Mouse (Mus musculus): ENCODE results near the gene Smad9. TPM values are rescaled to one million over a fixed set of nuclear protein-coding genes. Genes with fewer than 3 reads are reported as not detected.

Gene Smad9
- polyA plus RNA-seq (2016; fragmentation: Nextera tagmentation; extraction: Ambion mirVana), result 0.23 and 0.26 TPM in 2 replicates

- Histone ChIP-seq H3K36me3 (peaks cover 12% of the 10 kb centered on the region), H3K27ac (peak within 1 kb of the TSS; percentile 78), H3K9me3 (replicated peaks) (no peaks in the 10 kb centered on the region), H3K27me3 (ENCODE audit: low read depth, poor library complexity, severe bottlenecking) (peaks cover 31% of the 10 kb centered on the region), H3K4me1 (peaks cover 21% of the 10 kb centered on the region), H3K4me3 (peak within 1 kb of the TSS; percentile 78)
- DNase-seq (ENCODE audit: low spot score), result peak; percentile 64
- WGBS, result under 1% methylated on average over 66 of the region's 66 CpGs
Observed at GRCm38 (mm10) chr3:54755145-54756041, at the start of gene Smad9. TSS of gene Smad9 (plus strand) at chr3:54755582.

DNA sequence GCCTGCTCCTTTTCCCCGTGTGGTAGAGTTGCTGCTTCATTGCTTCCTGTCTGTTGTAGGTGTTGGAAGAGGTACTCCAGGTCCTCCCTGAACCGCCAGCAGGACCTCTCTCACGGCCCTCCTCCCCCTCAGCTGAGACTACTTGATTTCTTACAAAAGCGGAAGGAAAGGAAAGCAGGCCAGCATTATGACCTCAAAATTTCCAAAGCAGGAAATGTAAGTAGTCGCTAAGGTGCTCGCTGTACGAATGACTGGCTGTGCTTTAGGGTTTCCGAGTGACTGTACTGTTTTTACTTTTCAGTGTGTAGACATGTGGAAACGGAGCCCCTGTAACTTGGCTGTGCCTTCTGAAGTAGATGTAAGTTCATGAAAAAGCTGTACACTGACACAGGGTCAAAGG lies 46.4 kb upstream of the Smad9 start:
- WGBS, result 83% methylated on average over 9 of the region's 9 CpGs
- peaks cover 98% of the 10 kb centered on the region for H3K36me3 ChIP-seq
- no peak for DNase-seq (ENCODE audit: low spot score)
- no peak overlapping the region for H3K27ac ChIP-seq
- H3K9me3 ChIP-seq (replicated peaks), result no peaks in the 10 kb centered on the region
- no peaks in the 10 kb centered on the region for H3K27me3 ChIP-seq (ENCODE audit: low read depth, poor library complexity, severe bottlenecking)
- no peak overlapping the region for H3K4me3 ChIP-seq
- no peaks in the 10 kb centered on the region; the same call in 1 of the 2 replicates for H3K4me1 ChIP-seq

DNA sequence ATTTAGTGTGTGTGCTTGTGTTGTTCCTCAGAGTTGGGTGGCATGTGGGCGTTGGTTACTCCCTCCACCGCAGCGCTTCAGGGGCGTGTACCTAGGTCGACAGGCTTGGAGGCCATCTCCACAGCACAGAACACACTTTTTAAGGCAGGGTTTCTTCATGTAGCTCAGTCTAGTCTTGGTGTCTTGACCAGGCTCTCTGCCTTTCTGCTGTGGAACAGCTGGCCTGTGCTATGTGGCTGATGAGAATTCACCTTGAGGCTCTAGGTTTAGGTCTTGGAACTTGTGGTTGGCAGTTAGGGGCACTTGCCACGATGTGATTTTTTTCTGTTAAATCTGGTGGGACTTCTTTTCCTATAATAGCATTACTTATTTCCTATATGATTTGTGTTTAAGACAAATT lies 41.1 kb upstream of the Smad9 start, which contains the start of gene Gm21958:
Gene Gm21958, minus strand, starts transcription at position 101 of the 400 bp plus-strand sequence.
- 94% methylated on average over 6 of the region's 6 CpGs for WGBS
- Histone ChIP-seq H3K9me3 (replicated peaks) (no peaks in the 10 kb centered on the region), H3K4me1 (no peaks in the 10 kb centered on the region), H3K4me3 (no peak within 1 kb of the TSS), H3K27me3 (ENCODE audit: low read depth, poor library complexity, severe bottlenecking) (no peaks in the 10 kb centered on the region), H3K36me3 (peaks cover 100% of the 10 kb centered on the region), H3K27ac (no peak within 1 kb of the TSS)
- no peak for DNase-seq (ENCODE audit: low spot score)

- Histone ChIP-seq H3K9me3 (replicated peaks) (no peaks in the 10 kb centered on the region), H3K36me3 (peaks cover 95% of the 10 kb centered on the region), H3K27me3 (ENCODE audit: low read depth, poor library complexity, severe bottlenecking) (no peaks in the 10 kb centered on the region), H3K4me1 (no peaks in the 10 kb centered on the region), H3K27ac (no peak overlapping the region), H3K4me3 (no peak overlapping the region)
- no peak for DNase-seq (ENCODE audit: low spot score)
- 96% methylated on average over 6 of the region's 6 CpGs for WGBS
Observed at GRCm38 (mm10) chr3:54715461-54715860, 39.9 kb upstream of the Smad9 start.

DNA sequence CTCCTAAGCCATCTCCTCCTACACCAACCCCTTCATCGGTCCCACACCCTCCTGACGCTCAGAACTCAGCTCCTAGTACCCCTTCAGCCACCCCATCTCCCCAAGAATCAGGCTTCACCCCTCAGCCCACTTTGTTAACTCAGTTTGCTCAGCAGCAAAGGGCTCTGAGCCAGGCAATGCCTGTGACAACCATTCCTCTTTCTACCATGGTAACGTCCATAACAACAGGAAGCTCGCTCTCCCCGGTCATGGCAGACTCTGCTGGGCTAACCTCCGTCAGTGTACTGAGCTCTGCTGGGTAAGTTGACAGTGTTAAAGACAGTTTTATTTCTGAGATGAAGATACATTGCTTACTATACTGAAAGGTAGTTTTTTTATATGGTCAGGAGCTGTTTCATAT lies 38.0 kb upstream of the Smad9 start:
- Histone ChIP-seq H3K27me3 (ENCODE audit: low read depth, poor library complexity, severe bottlenecking) (no peaks in the 10 kb centered on the region), H3K4me3 (no peak overlapping the region), H3K36me3 (peaks cover 95% of the 10 kb centered on the region), H3K9me3 (replicated peaks) (no peaks in the 10 kb centered on the region), H3K4me1 (no peaks in the 10 kb centered on the region), H3K27ac (no peak overlapping the region)
- WGBS, result 86% methylated on average over 6 of the region's 6 CpGs
- no peak for DNase-seq (ENCODE audit: low spot score)

- H3K27me3 ChIP-seq (ENCODE audit: low read depth, poor library complexity, severe bottlenecking), result no peaks in the 10 kb centered on the region
- H3K9me3 ChIP-seq (replicated peaks), result no peaks in the 10 kb centered on the region
- WGBS, result 81% methylated on average over 3 of the region's 3 CpGs
- H3K27ac ChIP-seq, result no peak overlapping the region
- H3K4me3 ChIP-seq, result no peak overlapping the region
- H3K36me3 ChIP-seq, result peaks cover 95% of the 10 kb centered on the region
- DNase-seq (ENCODE audit: low spot score), result no peak
- H3K4me1 ChIP-seq, result no peaks in the 10 kb centered on the region
Observed at GRCm38 (mm10) chr3:54718947-54719346, 36.4 kb upstream of the Smad9 start.

DNA sequence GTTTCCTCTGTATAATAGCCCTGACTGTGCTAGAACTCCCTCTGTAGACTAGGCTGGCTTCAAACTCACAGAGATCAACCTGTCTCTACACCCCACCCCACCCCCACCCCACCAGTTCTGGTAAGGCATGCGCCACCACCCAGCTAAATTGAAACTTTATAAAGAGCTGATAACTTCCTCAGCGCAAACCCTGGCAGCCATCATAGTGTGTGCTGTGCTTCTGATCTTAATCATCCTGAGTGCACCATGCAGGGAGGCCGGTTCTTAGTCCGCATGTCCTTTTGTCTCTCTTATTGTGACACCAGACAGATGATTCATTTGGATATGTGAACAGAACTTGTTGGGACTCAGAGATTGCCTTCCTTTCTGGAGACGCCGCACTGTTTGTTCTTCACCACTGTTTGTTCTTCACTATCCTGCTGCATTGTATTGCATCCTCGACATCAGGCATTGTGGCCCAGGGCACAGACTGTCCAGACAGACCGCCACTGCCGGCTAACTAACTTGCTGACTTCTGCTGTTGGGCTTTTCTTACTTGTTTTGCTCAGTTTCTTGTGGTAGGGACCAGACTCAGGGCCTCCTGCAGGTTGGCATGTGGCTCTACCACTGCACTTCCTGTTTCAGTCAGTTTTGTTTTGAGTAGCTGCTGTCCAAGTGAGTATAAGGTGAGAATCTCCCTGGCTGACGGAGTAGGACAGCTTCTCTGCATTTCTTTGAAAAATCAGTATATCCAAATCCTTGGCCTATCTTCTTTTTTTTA lies 31.5 kb upstream of the Smad9 start:
- Histone ChIP-seq H3K4me1 (no peaks in the 10 kb centered on the region), H3K27me3 (ENCODE audit: low read depth, poor library complexity, severe bottlenecking) (no peaks in the 10 kb centered on the region), H3K27ac (no peak overlapping the region), H3K4me3 (no peak overlapping the region), H3K36me3 (peaks cover 91% of the 10 kb centered on the region), H3K9me3 (replicated peaks) (no peaks in the 10 kb centered on the region)
- WGBS, result 93% methylated on average over 10 of the region's 10 CpGs
- no peak for DNase-seq (ENCODE audit: low spot score)

GRCm38 (mm10) chr3:54725344-54725743 lies 30.0 kb upstream of the Smad9 start:
- peaks cover 95% of the 10 kb centered on the region for H3K36me3 ChIP-seq

DNA sequence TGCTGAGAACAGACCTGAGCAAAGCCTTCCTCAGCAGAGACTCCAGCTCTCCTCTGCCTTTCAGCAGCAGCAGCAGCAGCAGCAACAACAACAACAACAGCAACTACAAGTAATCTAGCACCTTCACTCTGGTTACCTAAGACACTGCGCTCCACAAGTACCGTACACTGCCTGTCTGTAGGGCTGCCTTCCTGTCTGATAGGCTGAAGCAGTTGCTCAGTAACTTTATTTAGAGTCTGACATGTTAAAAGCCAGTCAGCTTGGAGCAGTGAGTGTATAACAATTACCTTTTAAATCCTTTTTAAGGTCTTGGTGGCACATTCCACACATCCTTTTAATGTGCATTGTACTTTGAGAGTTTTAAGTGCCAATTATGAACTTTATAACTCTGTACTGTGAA lies 27.8 kb upstream of the Smad9 start:
- H3K36me3 ChIP-seq, result peaks cover 96% of the 10 kb centered on the region
- H3K9me3 ChIP-seq (replicated peaks), result no peaks in the 10 kb centered on the region

More at GRCm38 (mm10) chr3:54725344-54725743, 30.0 kb upstream of the Smad9 start:
- WGBS, result 90% methylated on average over 2 of the region's 2 CpGs
- Histone ChIP-seq H3K27me3 (ENCODE audit: low read depth, poor library complexity, severe bottlenecking) (no peaks in the 10 kb centered on the region), H3K27ac (no peak overlapping the region), H3K9me3 (replicated peaks) (no peaks in the 10 kb centered on the region), H3K4me3 (no peak overlapping the region), H3K4me1 (no peaks in the 10 kb centered on the region)
- DNase-seq (ENCODE audit: low spot score), result no peak

DNA sequence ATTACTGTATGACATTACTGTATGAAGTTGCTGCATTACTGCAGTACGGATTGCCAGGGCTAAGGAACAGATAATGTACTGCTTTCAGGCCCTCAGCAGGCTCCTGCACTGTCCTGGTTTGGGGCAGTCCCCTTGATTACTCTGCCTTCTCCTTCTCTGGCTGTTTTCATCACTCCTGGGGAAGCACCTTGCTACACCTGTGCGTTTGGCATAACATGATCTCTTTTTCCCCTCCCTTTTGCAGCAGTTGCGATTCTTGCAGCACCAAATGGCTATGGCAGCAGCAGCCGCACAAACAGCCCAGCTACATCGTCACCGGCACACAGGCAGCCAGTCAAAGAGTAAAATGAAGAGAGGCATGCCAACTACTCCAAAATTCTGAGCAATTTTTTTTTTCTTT lies 27.3 kb upstream of the Smad9 start:
- 94% methylated on average over 6 of the region's 6 CpGs for WGBS
- Histone ChIP-seq H3K4me3 (no peak overlapping the region), H3K4me1 (peaks cover 17% of the 10 kb centered on the region), H3K36me3 (peaks cover 96% of the 10 kb centered on the region), H3K9me3 (replicated peaks) (no peaks in the 10 kb centered on the region), H3K27ac (no peak overlapping the region), H3K27me3 (ENCODE audit: low read depth, poor library complexity, severe bottlenecking) (no peaks in the 10 kb centered on the region)
- DNase-seq (ENCODE audit: low spot score), result no peak

More for the DNA sequence above, 27.8 kb upstream of the Smad9 start:
- no peak for DNase-seq (ENCODE audit: low spot score)
- Histone ChIP-seq H3K27ac (no peak overlapping the region), H3K4me3 (no peak overlapping the region), H3K4me1 (peaks cover 12% of the 10 kb centered on the region), H3K27me3 (ENCODE audit: low read depth, poor library complexity, severe bottlenecking) (no peaks in the 10 kb centered on the region)
- WGBS, result 93% methylated on average over 2 of the region's 2 CpGs

DNA sequence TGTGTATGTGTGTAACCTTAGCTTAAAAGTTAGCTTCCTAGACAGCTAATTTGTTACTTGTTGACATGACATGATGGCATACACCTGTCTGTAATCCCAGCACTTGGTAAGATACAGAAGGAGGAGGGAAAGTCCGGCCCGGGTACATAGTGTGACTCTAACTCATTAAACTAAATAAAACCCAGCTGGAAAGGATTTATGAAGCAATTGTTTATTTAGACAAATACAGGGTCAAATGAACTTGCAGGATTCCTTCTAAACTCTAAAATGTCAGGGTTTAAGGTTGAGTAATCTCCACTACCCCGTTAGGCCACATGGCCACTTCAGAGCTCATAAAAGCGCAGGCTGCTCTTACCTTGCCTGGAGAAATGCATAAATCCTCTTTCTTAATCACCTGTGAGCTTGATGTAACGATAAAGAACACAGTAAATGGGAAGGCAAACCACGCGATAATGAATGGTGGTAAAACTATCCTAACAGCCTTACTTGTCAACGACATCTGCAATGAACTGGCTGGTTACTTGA lies 23.7 kb upstream of the Smad9 start:
- WGBS, result 48% methylated on average over 8 of the region's 8 CpGs
- Histone ChIP-seq H3K9me3 (replicated peaks) (no peaks in the 10 kb centered on the region), H3K27me3 (ENCODE audit: low read depth, poor library complexity, severe bottlenecking) (no peaks in the 10 kb centered on the region), H3K36me3 (peaks cover 68% of the 10 kb centered on the region), H3K4me3 (no peak overlapping the region), H3K4me1 (peaks cover 30% of the 10 kb centered on the region), H3K27ac (no peak overlapping the region)
- no peak for DNase-seq (ENCODE audit: low spot score)

- Histone ChIP-seq H3K27ac (no peak overlapping the region), H3K27me3 (ENCODE audit: low read depth, poor library complexity, severe bottlenecking) (no peaks in the 10 kb centered on the region), H3K36me3 (peaks cover 61% of the 10 kb centered on the region), H3K4me1 (peaks cover 30% of the 10 kb centered on the region), H3K4me3 (no peak overlapping the region), H3K9me3 (replicated peaks) (no peaks in the 10 kb centered on the region)
- WGBS, result 95% methylated on average over 4 of the region's 4 CpGs
- DNase-seq (ENCODE audit: low spot score), result no peak
Observed at GRCm38 (mm10) chr3:54732371-54732770, 23.0 kb upstream of the Smad9 start.

Measured in limb, embryonic 10.5 days (tissue).